Mouse (Mus musculus): Measurements from ENCODE around the gene Ccl3. TPM values are rescaled to one million over a fixed set of nuclear protein-coding genes. Genes with fewer than 3 reads are reported as not detected.

Gene Ccl3
- polyA plus RNA-seq, 1 experiment from 2014 or later = 0.95 TPM

- Histone ChIP-seq H3K9me3 (ENCODE audit: control insufficient read depth, low read length) (no peaks in the 10 kb centered on the region), H3K36me3 (ENCODE audit: control insufficient read depth, insufficient read depth, low read length) (no peaks in the 10 kb centered on the region), H3K27me3 (ENCODE audit: control insufficient read depth, insufficient read depth, low read length) (no peaks in the 10 kb centered on the region), H3K4me2 (ENCODE audit: low read depth) (no peak overlapping the region), H3K4me1 (ENCODE audit: control insufficient read depth, insufficient read depth, low read length) (no peaks in the 10 kb centered on the region), H3K4me3 (ENCODE audit: low read depth, low read length) (no peak overlapping the region), H3K27ac (ENCODE audit: low read depth, low read length) (no peak overlapping the region), H3K9ac (ENCODE audit: low read length) (no peak overlapping the region)
- WGBS = 61% methylated on average over 4 of the region's 4 CpGs
- DNase-seq (ENCODE audit: low spot score) (peak; percentile 22), ATAC-seq (ENCODE audit: insufficient read depth, low FRiP score, low TSS enrichment) (no peak)
Measured at GRCm38 (mm10) chr11:83634425-83634824, 14.7 kb downstream of the Ccl3 start.

DNA sequence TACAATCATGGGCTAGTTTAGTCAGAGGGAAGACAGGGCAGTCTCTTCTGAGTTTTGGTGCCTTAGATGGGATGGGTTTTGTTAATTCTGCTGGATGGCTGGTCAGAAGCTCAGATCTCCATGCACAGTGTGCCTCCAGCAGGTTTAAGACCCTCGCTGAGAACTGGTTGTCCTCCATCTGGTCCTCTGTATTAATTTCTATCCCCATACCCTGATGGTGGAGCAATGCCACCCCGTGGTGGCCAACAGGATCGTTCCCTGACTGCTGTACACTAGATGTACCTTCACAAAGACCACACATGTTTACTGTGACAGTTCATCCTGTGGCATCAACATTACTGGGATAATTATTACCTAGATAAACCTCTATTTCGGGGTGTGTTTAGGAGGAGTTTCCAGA is 16.4 kb downstream of the Ccl3 start:
- ATAC-seq (ENCODE audit: insufficient read depth, low FRiP score, low TSS enrichment) (no peak), DNase-seq (ENCODE audit: low spot score) (no peak)
- H3K4me3 ChIP-seq (ENCODE audit: low read depth, low read length) = no peak overlapping the region
- WGBS = 78% methylated on average over 4 of the region's 4 CpGs
- H3K27me3 ChIP-seq (ENCODE audit: control insufficient read depth, insufficient read depth, low read length) = no peaks in the 10 kb centered on the region
- H3K9me3 ChIP-seq (ENCODE audit: control insufficient read depth, low read length) = no peaks in the 10 kb centered on the region
- H3K36me3 ChIP-seq (ENCODE audit: control insufficient read depth, insufficient read depth, low read length) = no peaks in the 10 kb centered on the region
- no peak overlapping the region for H3K27ac ChIP-seq (ENCODE audit: low read depth, low read length)
- no peak overlapping the region for H3K9ac ChIP-seq (ENCODE audit: low read length)
- no peak overlapping the region for H3K4me2 ChIP-seq (ENCODE audit: low read depth)
- no peaks in the 10 kb centered on the region for H3K4me1 ChIP-seq (ENCODE audit: control insufficient read depth, insufficient read depth, low read length)

DNA sequence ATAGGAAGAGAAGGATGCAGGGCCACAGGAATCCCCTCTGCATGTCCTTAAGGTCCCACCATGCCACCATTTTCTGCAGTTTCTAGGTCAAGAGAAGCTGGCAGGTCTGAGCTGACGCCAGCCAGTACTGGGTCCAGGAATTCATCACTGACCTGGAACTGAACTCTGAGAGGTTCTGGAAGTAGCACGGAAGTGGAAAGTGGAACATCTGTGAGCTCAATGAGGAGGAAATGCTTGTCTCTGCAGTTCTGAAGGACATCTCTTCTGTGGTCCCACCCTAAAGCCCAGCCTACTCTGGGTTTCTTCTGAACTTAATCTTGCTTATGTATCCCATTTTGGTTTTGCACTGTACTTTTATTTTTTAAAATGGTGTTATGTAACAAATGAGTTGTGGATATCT is 18.1 kb downstream of the Ccl3 start:
- H3K9ac ChIP-seq (ENCODE audit: low read length) = no peak overlapping the region
- no peaks in the 10 kb centered on the region for H3K27me3 ChIP-seq (ENCODE audit: control insufficient read depth, insufficient read depth, low read length)
- no peaks in the 10 kb centered on the region for H3K36me3 ChIP-seq (ENCODE audit: control insufficient read depth, insufficient read depth, low read length)
- WGBS = 83% methylated on average over 2 of the region's 2 CpGs
- no peak for DNase-seq (ENCODE audit: low spot score)
- no peak overlapping the region for H3K27ac ChIP-seq (ENCODE audit: low read depth, low read length)
- no peak for ATAC-seq (ENCODE audit: insufficient read depth, low FRiP score, low TSS enrichment)
- H3K4me3 ChIP-seq (ENCODE audit: low read depth, low read length) = no peak overlapping the region
- H3K4me2 ChIP-seq (ENCODE audit: low read depth) = no peak overlapping the region
- no peaks in the 10 kb centered on the region for H3K4me1 ChIP-seq (ENCODE audit: control insufficient read depth, insufficient read depth, low read length)
- H3K9me3 ChIP-seq (ENCODE audit: control insufficient read depth, low read length) = no peaks in the 10 kb centered on the region

DNA sequence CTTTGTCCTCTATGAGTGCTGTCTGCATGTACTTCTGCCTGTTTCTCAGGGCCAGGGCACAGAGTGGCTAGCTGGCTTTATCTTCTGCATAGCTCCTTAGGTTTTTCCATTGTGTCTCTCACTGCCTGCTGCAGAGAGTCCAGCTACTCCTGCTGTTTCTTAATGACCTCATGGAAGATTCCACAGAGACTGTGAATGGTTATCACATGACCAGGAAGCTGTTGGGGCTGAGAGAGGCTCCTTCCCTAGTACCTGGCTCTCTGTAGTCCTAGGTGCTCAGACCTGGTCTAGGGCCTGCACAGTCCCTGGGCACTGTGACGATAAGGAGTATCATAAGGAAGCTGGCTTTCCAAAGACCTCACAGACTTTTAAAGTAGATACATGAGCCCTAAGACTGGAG is 18.5 kb downstream of the Ccl3 start:
- Histone ChIP-seq H3K27ac (ENCODE audit: low read depth, low read length) (no peak overlapping the region), H3K9me3 (ENCODE audit: control insufficient read depth, low read length) (no peaks in the 10 kb centered on the region), H3K27me3 (ENCODE audit: control insufficient read depth, insufficient read depth, low read length) (no peaks in the 10 kb centered on the region), H3K4me2 (ENCODE audit: low read depth) (no peak overlapping the region), H3K9ac (ENCODE audit: low read length) (no peak overlapping the region), H3K36me3 (ENCODE audit: control insufficient read depth, insufficient read depth, low read length) (no peaks in the 10 kb centered on the region), H3K4me3 (ENCODE audit: low read depth, low read length) (no peak overlapping the region), H3K4me1 (ENCODE audit: control insufficient read depth, insufficient read depth, low read length) (no peaks in the 10 kb centered on the region)
- DNase-seq (ENCODE audit: low spot score) (no peak), ATAC-seq (ENCODE audit: insufficient read depth, low FRiP score, low TSS enrichment) (no peak)
- WGBS = 93% methylated on average over 1 of the region's 1 CpGs

DNA sequence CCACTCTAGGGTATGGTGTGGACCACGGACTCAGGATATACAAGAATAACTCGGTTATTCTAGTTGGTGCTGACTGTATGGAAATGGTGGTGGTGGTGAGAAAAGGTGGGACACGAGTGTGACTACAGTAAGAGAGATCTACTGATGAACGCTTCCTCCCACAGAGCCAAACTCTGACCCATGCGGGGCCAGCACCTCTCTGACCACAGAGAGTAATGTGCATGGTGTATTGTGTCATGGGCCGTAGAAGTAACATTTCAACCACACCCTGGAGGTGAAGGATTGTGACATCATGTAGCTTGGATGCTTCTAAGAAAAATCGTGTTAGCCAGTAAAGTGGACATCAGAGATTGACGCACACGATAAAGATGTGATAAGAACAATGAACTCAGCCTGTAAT is 20.3 kb downstream of the Ccl3 start:
- Histone ChIP-seq H3K9me3 (ENCODE audit: control insufficient read depth, low read length) (no peaks in the 10 kb centered on the region), H3K36me3 (ENCODE audit: control insufficient read depth, insufficient read depth, low read length) (no peaks in the 10 kb centered on the region), H3K4me2 (ENCODE audit: low read depth) (no peak overlapping the region), H3K27ac (ENCODE audit: low read depth, low read length) (no peak overlapping the region), H3K9ac (ENCODE audit: low read length) (no peak overlapping the region), H3K4me1 (ENCODE audit: control insufficient read depth, insufficient read depth, low read length) (no peaks in the 10 kb centered on the region), H3K27me3 (ENCODE audit: control insufficient read depth, insufficient read depth, low read length) (no peaks in the 10 kb centered on the region), H3K4me3 (ENCODE audit: low read depth, low read length) (no peak overlapping the region)
- WGBS = 91% methylated on average over 9 of the region's 9 CpGs
- ATAC-seq (ENCODE audit: insufficient read depth, low FRiP score, low TSS enrichment) (no peak), DNase-seq (ENCODE audit: low spot score) (no peak)

DNA sequence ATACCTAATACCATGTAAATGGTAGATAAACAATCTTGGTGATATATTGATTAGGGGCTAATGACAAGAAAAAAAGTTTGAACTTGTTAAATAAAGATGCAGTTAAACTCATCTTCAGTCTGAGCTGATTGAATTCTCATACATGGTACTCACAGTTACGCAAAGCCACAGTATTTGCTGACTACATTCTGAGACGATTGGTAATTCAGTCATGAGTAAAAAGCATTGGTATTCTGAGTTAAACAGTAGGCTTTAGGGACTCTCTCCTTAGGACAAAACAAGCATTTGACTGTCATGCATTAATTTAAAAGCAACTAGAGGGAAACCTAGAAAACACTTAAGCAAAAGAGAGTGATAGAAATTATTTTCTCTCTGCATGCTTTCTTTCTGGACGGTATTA is 25.6 kb downstream of the Ccl3 start:
- Histone ChIP-seq H3K9ac (ENCODE audit: low read length) (no peak overlapping the region), H3K4me1 (ENCODE audit: control insufficient read depth, insufficient read depth, low read length) (no peaks in the 10 kb centered on the region), H3K36me3 (ENCODE audit: control insufficient read depth, insufficient read depth, low read length) (no peaks in the 10 kb centered on the region), H3K27me3 (ENCODE audit: control insufficient read depth, insufficient read depth, low read length) (no peaks in the 10 kb centered on the region), H3K4me3 (ENCODE audit: low read depth, low read length) (no peak overlapping the region), H3K4me2 (ENCODE audit: low read depth) (no peak overlapping the region), H3K27ac (ENCODE audit: low read depth, low read length) (no peak overlapping the region), H3K9me3 (ENCODE audit: control insufficient read depth, low read length) (no peaks in the 10 kb centered on the region)
- WGBS = 90% methylated on average over 3 of the region's 3 CpGs
- ATAC-seq (ENCODE audit: insufficient read depth, low FRiP score, low TSS enrichment) (no peak), DNase-seq (ENCODE audit: low spot score) (no peak)

DNA sequence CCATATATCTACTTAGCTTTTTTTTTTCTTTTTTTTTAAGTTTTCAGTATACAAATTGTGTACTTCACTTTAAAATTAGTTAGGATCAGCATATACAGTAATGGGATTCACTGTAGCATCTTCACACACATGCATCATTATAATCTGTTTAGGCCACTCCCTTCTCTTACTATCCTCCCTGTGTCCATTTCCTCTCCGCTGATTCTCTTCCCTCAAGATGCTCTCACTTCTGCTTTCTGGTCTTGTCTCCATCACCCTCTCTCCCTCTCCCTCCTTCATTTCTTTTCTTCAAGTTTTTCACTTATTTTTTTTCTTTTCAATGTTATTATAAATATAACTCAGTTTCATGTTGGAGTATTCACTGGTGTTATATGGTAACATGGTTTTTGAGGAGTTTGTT is 30.1 kb downstream of the Ccl3 start:
- H3K36me3 ChIP-seq (ENCODE audit: control insufficient read depth, insufficient read depth, low read length) = no peaks in the 10 kb centered on the region
- no peak overlapping the region for H3K4me2 ChIP-seq (ENCODE audit: low read depth)
- ATAC-seq (ENCODE audit: insufficient read depth, low FRiP score, low TSS enrichment) (no peak), DNase-seq (ENCODE audit: low spot score) (no peak)
- H3K4me1 ChIP-seq (ENCODE audit: control insufficient read depth, insufficient read depth, low read length) = no peaks in the 10 kb centered on the region
- no peak overlapping the region for H3K9ac ChIP-seq (ENCODE audit: low read length)
- WGBS = 100% methylated on average over 1 of the region's 1 CpGs
- H3K9me3 ChIP-seq (ENCODE audit: control insufficient read depth, low read length) = no peaks in the 10 kb centered on the region
- no peak overlapping the region for H3K4me3 ChIP-seq (ENCODE audit: low read depth, low read length)
- no peak overlapping the region for H3K27ac ChIP-seq (ENCODE audit: low read depth, low read length)
- H3K27me3 ChIP-seq (ENCODE audit: control insufficient read depth, insufficient read depth, low read length) = no peaks in the 10 kb centered on the region

DNA sequence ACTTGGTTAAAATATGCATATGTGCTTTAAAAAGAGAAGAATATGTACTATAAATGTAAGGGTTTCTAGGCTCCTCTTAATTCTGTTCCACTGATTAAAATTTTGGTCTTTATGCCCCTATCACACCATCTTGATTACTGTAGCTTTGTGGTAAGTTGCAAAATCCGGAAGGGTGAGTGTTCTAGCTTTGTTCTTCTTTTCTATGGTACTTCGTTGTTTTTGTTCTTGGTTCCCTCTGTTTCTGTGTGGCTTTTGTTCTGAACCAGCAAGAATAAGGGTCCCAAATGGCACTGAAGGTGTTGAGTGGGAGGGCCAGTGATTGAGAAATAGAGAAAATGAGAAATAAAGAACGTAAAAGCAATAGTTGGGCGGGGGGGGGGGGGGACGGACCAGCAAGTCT is 30.9 kb downstream of the Ccl3 start:
- ATAC-seq (ENCODE audit: insufficient read depth, low FRiP score, low TSS enrichment) (no peak), DNase-seq (ENCODE audit: low spot score) (no peak)
- 72% methylated on average over 5 of the region's 5 CpGs for WGBS
- H3K27ac ChIP-seq (ENCODE audit: low read depth, low read length) = no peak overlapping the region
- H3K9ac ChIP-seq (ENCODE audit: low read length) = no peak overlapping the region
- no peaks in the 10 kb centered on the region for H3K9me3 ChIP-seq (ENCODE audit: control insufficient read depth, low read length)
- no peaks in the 10 kb centered on the region for H3K36me3 ChIP-seq (ENCODE audit: control insufficient read depth, insufficient read depth, low read length)
- no peak overlapping the region for H3K4me3 ChIP-seq (ENCODE audit: low read depth, low read length)
- no peaks in the 10 kb centered on the region for H3K27me3 ChIP-seq (ENCODE audit: control insufficient read depth, insufficient read depth, low read length)
- no peak overlapping the region for H3K4me2 ChIP-seq (ENCODE audit: low read depth)
- H3K4me1 ChIP-seq (ENCODE audit: control insufficient read depth, insufficient read depth, low read length) = no peaks in the 10 kb centered on the region

GRCm38 (mm10) chr11:83616586-83616985 is 32.6 kb downstream of the Ccl3 start:
- Histone ChIP-seq H3K9me3 (ENCODE audit: control insufficient read depth, low read length) (no peaks in the 10 kb centered on the region), H3K27me3 (ENCODE audit: control insufficient read depth, insufficient read depth, low read length) (no peaks in the 10 kb centered on the region), H3K9ac (ENCODE audit: low read length) (no peak overlapping the region), H3K36me3 (ENCODE audit: control insufficient read depth, insufficient read depth, low read length) (no peaks in the 10 kb centered on the region), H3K4me2 (ENCODE audit: low read depth) (no peak overlapping the region), H3K4me1 (ENCODE audit: control insufficient read depth, insufficient read depth, low read length) (no peaks in the 10 kb centered on the region), H3K27ac (ENCODE audit: low read depth, low read length) (no peak overlapping the region), H3K4me3 (ENCODE audit: low read depth, low read length) (no peak overlapping the region)
- WGBS = 91% methylated on average over 1 of the region's 1 CpGs
- ATAC-seq (ENCODE audit: insufficient read depth, low FRiP score, low TSS enrichment) = no peak
- no peak for DNase-seq (ENCODE audit: low spot score)
